9 mouse cellular contexts compared by ENCODE assay signal in genomic region chr13:19364245-19364772, GRCm38 (mm10). TPM values are rescaled to one million over a fixed set of nuclear protein-coding genes. Genes with fewer than 3 reads are reported as not detected.
DNase-seq lines count a peak whose midpoint lies in the region; ATAC-seq lines count a peak whose summit lies in the region.
"Had no signal": no experiment of that assay in that cellular context is flagged by ENCODE, and none has a peak within 500 bp of the region (broad histone marks: within the 10 kb centered on the region; RNA-seq: fewer than 3 reads in every experiment).

No protein-coding gene starts in this region.

- H3K9ac ChIP-seq in intestine, embryonic 14.5 days (ENCODE audit: low read length): no peak overlapping the region
- H3K9ac ChIP-seq in limb, embryonic 11.5 days (ENCODE audit: low read length): no peak overlapping the region

- no peak overlapping the region for H3K4me2 ChIP-seq in intestine, embryonic 14.5 days (ENCODE audit: low read length)
- no peak overlapping the region for H3K4me2 ChIP-seq in limb, embryonic 11.5 days (ENCODE audit: low read depth, severe bottlenecking)

- 85% methylated on average over 11 of the region's 11 CpGs for WGBS in embryonic facial prominence, embryonic 10.5 days
- WGBS in intestine, embryonic 14.5 days: 68% methylated on average over 11 of the region's 11 CpGs
- 88% methylated on average over 11 of the region's 11 CpGs for WGBS in limb, embryonic 11.5 days

- H3K4me1 ChIP-seq in embryonic facial prominence, embryonic 10.5 days: no peaks in the 10 kb centered on the region
- no peaks in the 10 kb centered on the region for H3K4me1 ChIP-seq in intestine, embryonic 14.5 days (replicated peaks; ENCODE audit: control insufficient read depth, insufficient read depth, low read length)
- no peaks in the 10 kb centered on the region for H3K4me1 ChIP-seq in limb, embryonic 11.5 days (ENCODE audit: control insufficient read depth, insufficient read depth, low read length)

- H3K27me3 ChIP-seq in embryonic facial prominence, embryonic 10.5 days (replicated peaks; ENCODE audit: low read depth, poor library complexity, severe bottlenecking): no peaks in the 10 kb centered on the region
- H3K27me3 ChIP-seq in intestine, embryonic 14.5 days (replicated peaks; ENCODE audit: control insufficient read depth, insufficient read depth, low read length): no peaks in the 10 kb centered on the region
- no peaks in the 10 kb centered on the region for H3K27me3 ChIP-seq in limb, embryonic 11.5 days (ENCODE audit: control insufficient read depth, insufficient read depth, low read length)

- peaks cover 42% of the 10 kb centered on the region for H3K36me3 ChIP-seq in embryonic facial prominence, embryonic 10.5 days (replicated peaks)
- peaks cover 46% of the 10 kb centered on the region for H3K36me3 ChIP-seq in intestine, embryonic 14.5 days (ENCODE audit: control insufficient read depth, insufficient read depth, low read length)
- no peaks in the 10 kb centered on the region for H3K36me3 ChIP-seq in limb, embryonic 11.5 days (ENCODE audit: control insufficient read depth, insufficient read depth, low read length)

- no peaks in the 10 kb centered on the region for H3K9me3 ChIP-seq in embryonic facial prominence, embryonic 10.5 days
- no peaks in the 10 kb centered on the region for H3K9me3 ChIP-seq in intestine, embryonic 14.5 days (ENCODE audit: control insufficient read depth, low read length)
- no peaks in the 10 kb centered on the region for H3K9me3 ChIP-seq in limb, embryonic 11.5 days (ENCODE audit: control insufficient read depth, low read length)

- peak; percentile 41 for DNase-seq in left cerebral cortex, adult 11 months (ENCODE audit: low spot score)
- DNase-seq in left cerebral cortex, adult 8-10 months (ENCODE audit: low spot score in 2 of 2): no peak
- DNase-seq in Muller cell, postnatal 12 days (ENCODE audit: inconsistent ontology term): peak; percentile 54
- peak; percentile 32 for DNase-seq in embryonic facial prominence, embryonic 10.5 days (ENCODE audit: low spot score)
- DNase-seq in intestine, embryonic 14.5 days (ENCODE audit: low spot score): peak; percentile 71
- DNase-seq in limb, embryonic 11.5 days (ENCODE audit: low spot score): peak; percentile 60
- DNase-seq in naive thymus-derived CD4-positive, alpha-beta T cell, adult 2 months (ENCODE audit: low read depth): peak; percentile 77

- peak; percentile 57 for ATAC-seq in intestine, embryonic 14.5 days (replicated peaks; ENCODE audit: low FRiP score, low TSS enrichment, low read depth)
- no peak for ATAC-seq in limb, embryonic 11.5 days (ENCODE audit: insufficient number of reproducible peaks, low FRiP score, low TSS enrichment, low read depth)
- no peak; the same call in 1 of the 2 replicates for ATAC-seq in frontal cortex, adult (ENCODE audit: low TSS enrichment)

- no peak overlapping the region for H3K4me3 ChIP-seq in embryonic facial prominence, embryonic 10.5 days
- no peak overlapping the region for H3K4me3 ChIP-seq in intestine, embryonic 14.5 days (ENCODE audit: low read depth, low read length)
- H3K4me3 ChIP-seq in limb, embryonic 11.5 days (ENCODE audit: low read depth, low read length): no peak overlapping the region
- H3K4me3 ChIP-seq: myocyte had no signal

- no peak overlapping the region for H3K27ac ChIP-seq in embryonic facial prominence, embryonic 10.5 days (replicated peaks)
- H3K27ac ChIP-seq in intestine, embryonic 14.5 days (ENCODE audit: low read depth): no peak overlapping the region
- no peak overlapping the region for H3K27ac ChIP-seq in limb, embryonic 11.5 days (replicated peaks; ENCODE audit: low read depth, low read length)

RNA-seq across cellular contexts. Expression of gene Stard3nl, which starts 31.3 kb away (rescaled TPM):
- 10 to 100 TPM; 58.7 to 66.9 (median 63.6) TPM for total RNA-seq in left cerebral cortex, adult 8-10 months (2022)
- 102 and 104 TPM in 2 replicates for polyA plus RNA-seq in embryonic facial prominence, embryonic 10.5 days (2016; fragmentation: Nextera tagmentation; extraction: Ambion mirVana)
- 98.7 and 100 TPM in 2 replicates for polyA plus RNA-seq in intestine, embryonic 14.5 days (2014; fragmentation: Nextera tagmentation; extraction: Ambion mirVana)
- polyA plus RNA-seq in limb, embryonic 11.5 days (2014; fragmentation: Nextera tagmentation; extraction: Ambion mirVana): 99.6 and 111 TPM in 2 replicates

Comparison
In these comparisons a context has a peak if more than half of its experiments do, and no peak if none do; other contexts are left out.
1. DNase-seq: peak in left cerebral cortex, adult 11 months (single experiment), Muller cell, postnatal 12 days (single experiment), embryonic facial prominence, embryonic 10.5 days (single experiment), intestine, embryonic 14.5 days (single experiment), limb, embryonic 11.5 days (single experiment) and naive thymus-derived CD4-positive, alpha-beta T cell, adult 2 months (single experiment); none in left cerebral cortex, adult 8-10 months (0 of 2).